Mouse (Mus musculus) lung, embryonic 16.5 days (tissue): ENCODE results near the gene Prkn. TPM values are rescaled to one million over a fixed set of nuclear protein-coding genes. Genes with fewer than 3 reads are reported as not detected.

Experiments
- ATAC-seq: fragments of 200-750 bp; cut with Nextera tagmentation; 2 replicates; pipeline ENCODE4 v1.8.0; 2017; ENCODE audit warnings: low read depth, mild to moderate bottlenecking, moderate library complexity
- H3K27ac ChIP-seq: fragments of 300-500 bp; sonication (generic); 2 replicates; pipeline ENCODE4 v1.5.1; 2014; ENCODE audit warnings: mild to moderate bottlenecking, control low read depth, low read length
- H3K27me3 ChIP-seq: fragments of 300-500 bp; sonication (generic); 2 replicates; pipeline ENCODE4 v1.6.1; 2014; ENCODE audit warnings: low read depth, low read length, mixed read lengths; ENCODE audit not compliant: control insufficient read depth, insufficient read depth
- H3K36me3 ChIP-seq: fragments of 300-500 bp; sonication (generic); 2 replicates; pipeline ENCODE4 v1.6.1; 2014; ENCODE audit warnings: low read length; ENCODE audit not compliant: control insufficient read depth, insufficient read depth
- H3K4me1 ChIP-seq: fragments of 300-500 bp; sonication (generic); replicated peaks from 2 replicates; pipeline ENCODE4 v1.6.1; 2014; ENCODE audit warnings: low read length, mixed read lengths; ENCODE audit not compliant: control insufficient read depth, insufficient read depth
- H3K4me2 ChIP-seq: fragments of 300-500 bp; sonication (generic); 2 replicates; pipeline ENCODE4 v1.6.1; 2014; ENCODE audit warnings: low read depth, low read length, control low read depth
- H3K4me3 ChIP-seq: fragments of 300-500 bp; sonication (generic); 2 replicates; pipeline ENCODE4 v1.5.1; 2014; ENCODE audit warnings: mild to moderate bottlenecking, low read length, control low read depth
- H3K9ac ChIP-seq: fragments of 300-500 bp; sonication (generic); 2 replicates; pipeline ENCODE4 v1.6.1; 2014; ENCODE audit warnings: low read length, control low read depth
- H3K9me3 ChIP-seq: fragments of 300-500 bp; sonication (generic); 2 replicates; pipeline ENCODE4 v1.6.1; 2016; ENCODE audit warnings: low read length; ENCODE audit not compliant: control insufficient read depth
- WGBS: fragments of 180-500 bp; shearing (Covaris S2); extraction: QIAGEN DNeasy Blood & Tissue Kit; methylation state at CpG from one replicate; pipeline ENCODE4 v1.1.7; 2014; 5-methylcytosine and 5-hydroxymethylcytosine counted together
- polyA plus RNA-seq: library from polyadenylated mRNA; unstranded; fragments of >200 nt; fragmentation: Nextera tagmentation; extraction: Ambion mirVana; gene quantifications from 2 replicates; pipeline ENCODE4 v1.2.1, GENCODE M21; 2015

Prkn gene
- polyA plus RNA-seq, 1 experiment from 2014 or later = 1.8 TPM

DNA sequence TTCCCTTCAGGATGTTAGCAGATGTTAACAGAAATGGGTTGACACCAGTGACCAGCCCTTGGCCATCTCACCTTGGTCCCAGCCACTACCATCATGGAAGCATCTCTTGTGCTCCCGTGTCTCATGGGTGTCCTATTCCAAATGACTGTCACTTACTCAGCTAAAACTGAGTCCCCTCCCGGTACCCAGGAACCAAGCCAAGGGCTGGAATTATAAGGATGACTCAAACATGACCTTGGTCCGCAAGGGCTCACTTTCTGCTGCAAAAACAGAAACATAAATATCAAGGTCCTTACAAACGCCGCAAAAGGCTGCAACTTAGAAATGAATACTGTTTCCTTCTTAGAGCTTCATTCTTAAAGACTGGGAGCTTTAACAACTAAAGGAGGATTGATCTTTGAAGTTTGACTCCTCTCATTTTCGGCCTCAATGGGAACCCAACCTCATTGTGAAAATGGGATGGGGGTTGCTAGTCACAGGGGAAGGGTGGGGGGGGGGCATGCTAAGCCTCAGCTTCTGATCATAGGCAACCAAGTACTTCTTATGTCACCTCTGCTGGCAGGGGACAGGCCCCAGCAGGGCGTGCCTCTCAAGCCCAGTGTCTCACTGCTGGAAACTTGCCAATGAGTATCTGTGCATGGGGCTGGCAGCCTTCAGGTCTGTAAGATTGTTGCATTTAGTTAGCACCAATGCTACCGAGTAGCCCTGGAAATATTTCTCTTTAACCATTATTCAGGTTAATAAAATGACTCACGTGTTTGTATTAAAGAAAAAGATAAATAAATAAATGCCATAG, 1208.7 kb downstream of the Prkn start:
- Histone ChIP-seq H3K9me3 (no peaks in the 10 kb centered on the region), H3K4me2 (no peak overlapping the region), H3K4me3 (no peak overlapping the region), H3K27ac (no peak overlapping the region), H3K36me3 (no peaks in the 10 kb centered on the region), H3K27me3 (no peaks in the 10 kb centered on the region), H3K4me1 (peaks cover 8% of the 10 kb centered on the region; the same call in 1 of the 2 replicates), H3K9ac (no peak overlapping the region)
- 54% methylated on average over 9 of the region's 9 CpGs for WGBS
- ATAC-seq = no peak

- H3K36me3 ChIP-seq = no peaks in the 10 kb centered on the region
- H3K9ac ChIP-seq = no peak overlapping the region
- H3K9me3 ChIP-seq = no peaks in the 10 kb centered on the region
- no peaks in the 10 kb centered on the region for H3K27me3 ChIP-seq
- WGBS = 64% methylated on average over 5 of the region's 5 CpGs
- ATAC-seq = no peak
- H3K27ac ChIP-seq = no peak overlapping the region
- H3K4me2 ChIP-seq = no peak overlapping the region
- H3K4me3 ChIP-seq = no peak overlapping the region
- peaks cover 4% of the 10 kb centered on the region; the same call in 1 of the 2 replicates for H3K4me1 ChIP-seq
Observed at GRCm38 (mm10) chr17:12050261-12050660, 1210.1 kb downstream of the Prkn start.

- no peak overlapping the region for H3K4me2 ChIP-seq
- ATAC-seq = no peak
- H3K4me3 ChIP-seq = no peak overlapping the region
- H3K9ac ChIP-seq = no peak overlapping the region
- H3K36me3 ChIP-seq = no peaks in the 10 kb centered on the region
- H3K27ac ChIP-seq = no peak overlapping the region
- H3K9me3 ChIP-seq = no peaks in the 10 kb centered on the region
- H3K27me3 ChIP-seq = no peaks in the 10 kb centered on the region
- WGBS = 73% methylated on average over 3 of the region's 3 CpGs
- H3K4me1 ChIP-seq = peaks cover 2% of the 10 kb centered on the region; the same call in 1 of the 2 replicates
Observed at GRCm38 (mm10) chr17:12051031-12051430, 1210.8 kb downstream of the Prkn start.

- Histone ChIP-seq H3K4me3 (no peak overlapping the region), H3K36me3 (no peaks in the 10 kb centered on the region), H3K9ac (no peak overlapping the region), H3K9me3 (no peaks in the 10 kb centered on the region), H3K27me3 (no peaks in the 10 kb centered on the region), H3K4me2 (no peak overlapping the region), H3K4me1 (no peaks in the 10 kb centered on the region; the same call in 1 of the 2 replicates), H3K27ac (no peak overlapping the region)
- 65% methylated on average over 12 of the region's 12 CpGs for WGBS
- ATAC-seq = peak; percentile 53
Observed at GRCm38 (mm10) chr17:12052651-12053050, 1212.5 kb downstream of the Prkn start.

GRCm38 (mm10) chr17:12059041-12059440, 1218.9 kb downstream of the Prkn start:
- H3K4me1 ChIP-seq = no peaks in the 10 kb centered on the region
- H3K4me3 ChIP-seq = no peak overlapping the region
- 75% methylated on average over 6 of the region's 6 CpGs for WGBS
- H3K4me2 ChIP-seq = no peak overlapping the region
- H3K9ac ChIP-seq = no peak overlapping the region
- H3K36me3 ChIP-seq = no peaks in the 10 kb centered on the region
- no peaks in the 10 kb centered on the region for H3K27me3 ChIP-seq
- no peak overlapping the region for H3K27ac ChIP-seq
- peaks cover 2% of the 10 kb centered on the region; the same call in 1 of the 2 replicates for H3K9me3 ChIP-seq
- no peak for ATAC-seq

DNA sequence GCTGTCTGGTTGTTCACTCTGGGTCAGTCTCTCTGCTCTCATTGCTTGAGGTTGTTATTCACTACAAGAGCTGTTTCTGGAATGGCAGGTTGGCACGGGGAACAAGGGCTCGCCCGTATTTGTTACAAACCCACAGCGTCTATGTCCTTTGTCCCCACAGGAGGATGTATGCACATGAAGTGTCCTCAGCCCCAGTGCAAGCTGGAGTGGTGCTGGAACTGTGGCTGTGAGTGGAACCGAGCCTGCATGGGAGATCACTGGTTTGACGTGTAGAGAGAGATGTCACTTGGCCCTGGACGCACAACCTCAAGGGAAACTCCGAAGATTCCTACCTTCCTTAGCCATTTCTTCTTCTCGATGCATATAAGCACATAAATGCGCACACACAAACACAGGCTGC, 1221.2 kb downstream of the Prkn start:
- no peaks in the 10 kb centered on the region for H3K27me3 ChIP-seq
- no peaks in the 10 kb centered on the region for H3K36me3 ChIP-seq
- H3K9ac ChIP-seq = no peak overlapping the region
- no peak overlapping the region for H3K4me2 ChIP-seq
- peaks cover 2% of the 10 kb centered on the region; the same call in 1 of the 2 replicates for H3K9me3 ChIP-seq
- H3K27ac ChIP-seq = no peak overlapping the region
- 81% methylated on average over 10 of the region's 10 CpGs for WGBS
- H3K4me3 ChIP-seq = no peak overlapping the region
- ATAC-seq = no peak
- no peaks in the 10 kb centered on the region for H3K4me1 ChIP-seq

DNA sequence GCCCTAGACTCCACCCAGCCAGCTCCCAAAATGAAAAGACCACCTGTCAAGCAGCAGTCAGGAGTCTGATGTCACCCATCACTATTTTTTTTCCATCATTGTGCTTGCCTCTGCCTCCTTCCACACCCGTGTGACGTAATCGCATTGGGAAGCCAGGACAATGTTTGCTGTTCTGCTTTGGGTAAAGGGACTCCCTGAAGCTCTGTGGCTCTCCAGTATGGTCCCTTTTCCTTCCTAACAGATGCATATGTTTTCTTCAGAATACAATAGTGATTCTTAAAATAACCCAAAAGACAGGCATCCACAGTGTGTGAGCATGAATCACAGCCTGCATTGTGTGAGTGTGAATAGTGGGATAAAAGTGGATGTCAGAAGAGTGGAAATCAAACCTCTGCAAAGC, 1222.7 kb downstream of the Prkn start:
- Histone ChIP-seq H3K27me3 (no peaks in the 10 kb centered on the region), H3K36me3 (no peaks in the 10 kb centered on the region), H3K27ac (no peak overlapping the region), H3K9me3 (peaks cover 2% of the 10 kb centered on the region; the same call in 1 of the 2 replicates), H3K4me2 (no peak overlapping the region), H3K9ac (no peak overlapping the region), H3K4me1 (no peaks in the 10 kb centered on the region), H3K4me3 (no peak overlapping the region)
- no peak for ATAC-seq
- WGBS = 56% methylated on average over 3 of the region's 3 CpGs

GRCm38 (mm10) chr17:12063533-12063932, 1223.3 kb downstream of the Prkn start:
- no peak overlapping the region for H3K4me3 ChIP-seq
- H3K9me3 ChIP-seq = peaks cover 2% of the 10 kb centered on the region; the same call in 1 of the 2 replicates
- WGBS = 85% methylated on average over 7 of the region's 7 CpGs
- H3K36me3 ChIP-seq = no peaks in the 10 kb centered on the region
- ATAC-seq = peak; percentile 60; the same call in 1 of the 2 replicates
- H3K27me3 ChIP-seq = no peaks in the 10 kb centered on the region
- no peak overlapping the region for H3K4me2 ChIP-seq
- no peak overlapping the region for H3K9ac ChIP-seq
- no peak overlapping the region for H3K27ac ChIP-seq
- H3K4me1 ChIP-seq = no peaks in the 10 kb centered on the region

DNA sequence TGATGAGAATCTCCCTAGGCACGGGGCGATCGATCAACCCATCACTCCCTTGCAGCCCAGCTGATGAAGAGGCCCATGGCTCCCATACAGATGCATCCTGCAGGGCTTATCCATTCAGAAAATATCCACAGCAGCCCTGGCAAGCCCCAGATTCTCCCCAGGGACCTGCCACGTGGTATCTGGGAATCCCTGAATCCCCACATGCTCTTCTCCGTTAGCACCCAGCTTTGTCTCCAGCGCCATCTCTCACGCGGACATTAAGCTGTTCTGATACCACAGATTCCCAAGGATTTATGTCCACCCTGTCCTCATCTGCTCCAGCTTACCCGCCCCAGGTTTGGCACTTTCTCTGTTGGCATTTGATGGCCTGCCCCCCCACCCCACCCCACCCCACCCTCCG, 1225.9 kb downstream of the Prkn start:
- Histone ChIP-seq H3K4me1 (no peaks in the 10 kb centered on the region), H3K4me2 (no peak overlapping the region), H3K9ac (no peak overlapping the region), H3K36me3 (no peaks in the 10 kb centered on the region), H3K27ac (no peak overlapping the region), H3K4me3 (no peak overlapping the region), H3K9me3 (no peaks in the 10 kb centered on the region), H3K27me3 (no peaks in the 10 kb centered on the region)
- ATAC-seq = no peak
- 74% methylated on average over 10 of the region's 10 CpGs for WGBS
